Mouse (Mus musculus) heart, postnatal 0 days (tissue): ENCODE results near the gene Kxd1. TPM values are rescaled to one million over a fixed set of nuclear protein-coding genes. Genes with fewer than 3 reads are reported as not detected.

Experiments used
- ATAC-seq: fragments of 200-750 bp; cut with Nextera tagmentation; 2 replicates; pipeline ENCODE4 v1.8.0; 2017; ENCODE audit warnings: low read depth, moderate number of reproducible peaks, moderate library complexity; ENCODE audit not compliant: insufficient read depth
- DNase-seq: peaks from one replicate; pipeline ENCODE4 v3.0.0-alpha.2; 2016; ENCODE audit warnings: low spot score
- H3K27ac ChIP-seq: fragments of 300-500 bp; sonication (generic); 2 replicates; pipeline ENCODE4 v1.5.1; 2014; ENCODE audit warnings: low read depth, mild to moderate bottlenecking
- H3K27me3 ChIP-seq: fragments of 300-500 bp; sonication (generic); 2 replicates; pipeline ENCODE4 v1.6.1; 2014; ENCODE audit warnings: low read length, mixed read lengths; ENCODE audit not compliant: control insufficient read depth, insufficient read depth
- H3K36me3 ChIP-seq: fragments of 300-500 bp; sonication (generic); replicated peaks from 2 replicates; pipeline ENCODE4 v1.6.1; 2014; ENCODE audit warnings: low read length, mixed read lengths; ENCODE audit not compliant: control insufficient read depth, insufficient read depth
- H3K4me1 ChIP-seq: fragments of 300-500 bp; sonication (generic); 2 replicates; pipeline ENCODE4 v1.6.1; 2014; ENCODE audit warnings: antibody characterized with exemption; ENCODE audit not compliant: control insufficient read depth, insufficient read depth
- H3K4me2 ChIP-seq: fragments of 300-500 bp; sonication (generic); 2 replicates; pipeline ENCODE4 v1.6.1; 2014; ENCODE audit warnings: low read depth, mild to moderate bottlenecking, low read length, moderate library complexity
- H3K4me3 ChIP-seq: fragments of 300-500 bp; sonication (generic); 2 replicates; pipeline ENCODE4 v1.5.1; 2014; ENCODE audit warnings: low read depth, low read length
- H3K9ac ChIP-seq: fragments of 300-500 bp; sonication (generic); replicated peaks from 2 replicates; pipeline ENCODE4 v1.6.1; 2014; ENCODE audit warnings: low read depth, low read length, mixed read lengths
- H3K9me3 ChIP-seq: fragments of 300-500 bp; sonication (generic); replicated peaks from 2 replicates; pipeline ENCODE4 v1.6.1; 2016; ENCODE audit warnings: low read length; ENCODE audit not compliant: control insufficient read depth
- CTCF ChIP-seq: IDR thresholded peaks from 2 replicates; pipeline ENCODE4 v1.5.1; 2016; ENCODE audit warnings: antibody characterized with exemption, control low read depth, low read depth
- EP300 ChIP-seq: IDR thresholded peaks from 2 replicates; pipeline ENCODE4 v1.6.1; 2016; ENCODE audit warnings: antibody characterized with exemption, low read depth
- WGBS: fragments of 180-500 bp; shearing (Covaris S2); extraction: QIAGEN DNeasy Blood & Tissue Kit; methylation state at CpG from one replicate; pipeline ENCODE4 v1.1.7; 2014; 5-methylcytosine and 5-hydroxymethylcytosine counted together
- polyA plus RNA-seq: library from polyadenylated mRNA; unstranded; fragments of >200 nt; fragmentation: Nextera tagmentation; extraction: Ambion mirVana; gene quantifications from 2 replicates; pipeline ENCODE4 v1.2.1, GENCODE M21; 2015
- total RNA-seq: library from RNA; depleted of rRNA; stranded (reverse); fragments of >200 nt; gene quantifications from 2 replicates; pipeline ENCODE4 v1.2.3, GENCODE M21; 2014; ENCODE audit warnings: low replicate concordance; rRNA removed

Kxd1 gene
- total and polyA plus RNA-seq, 2 experiments from 2014 or later, result 93.5 to 120 TPM

DNA sequence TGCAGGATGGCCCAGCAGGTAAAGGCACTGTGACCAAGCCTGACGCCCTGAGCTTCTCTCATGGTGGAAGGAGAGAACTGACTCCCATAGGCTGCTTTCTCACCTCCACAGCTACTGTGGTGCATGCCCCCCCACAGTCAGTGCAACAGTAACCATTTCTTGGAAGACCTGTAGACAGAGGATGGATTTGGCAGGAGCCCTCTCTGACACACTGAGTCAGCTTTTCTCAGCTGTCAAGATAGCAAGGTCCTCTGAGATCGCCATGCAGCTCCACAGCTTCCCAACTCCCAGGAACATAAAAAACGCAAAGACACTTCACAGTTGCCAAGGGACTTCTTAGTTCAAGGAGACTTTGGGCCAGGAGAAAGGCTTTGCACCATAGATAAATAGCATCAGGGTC, 69.3 kb downstream of the Kxd1 start:
- Histone ChIP-seq H3K4me1 (peaks cover 12% of the 10 kb centered on the region), H3K4me2 (no peak overlapping the region), H3K27me3 (no peaks in the 10 kb centered on the region), H3K27ac (no peak overlapping the region), H3K9me3 (no peaks in the 10 kb centered on the region), H3K9ac (no peak overlapping the region), H3K4me3 (no peak overlapping the region), H3K36me3 (no peaks in the 10 kb centered on the region)
- 60% methylated on average over 3 of the region's 3 CpGs for WGBS
- TF ChIP-seq EP300 (no peak), CTCF (no peak)
- DNase-seq, result no peak
- no peak for ATAC-seq

Other genes starting within 250 kb of the Kxd1 start
- gene Homer3, start 245.1 kb downstream of the Kxd1 start, total RNA-seq, result 29.1 and 38.9 TPM in 2 replicates
- 19.5 TPM in 2 replicates for gene Homer3, start 245.1 kb downstream of the Kxd1 start, polyA plus RNA-seq
- 33.1 and 35.6 TPM in 2 replicates for gene Ddx49, start 225.5 kb downstream of the Kxd1 start, total RNA-seq
- 24.4 and 26.7 TPM in 2 replicates for gene Ddx49, start 225.5 kb downstream of the Kxd1 start, polyA plus RNA-seq
- gene Cope, start 225.4 kb downstream of the Kxd1 start, total RNA-seq, result 154 and 193 TPM in 2 replicates
- 294 and 295 TPM in 2 replicates for gene Cope, start 225.4 kb downstream of the Kxd1 start, polyA plus RNA-seq
- gene Cers1, start 212.2 kb downstream of the Kxd1 start, total RNA-seq, result 0.80 TPM in 1 of 2 replicates, not detected in the other
- 0.27 and 0.59 TPM in 2 replicates for gene Cers1, start 212.2 kb downstream of the Kxd1 start, polyA plus RNA-seq
- gene Gdf1, start 198.1 kb downstream of the Kxd1 start, total RNA-seq, result not detected in 2 replicates
- gene Gdf1, start 198.1 kb downstream of the Kxd1 start, polyA plus RNA-seq, result 0.18 and 0.20 TPM in 2 replicates
- gene Upf1, start 174.7 kb downstream of the Kxd1 start, total RNA-seq, result 16.5 and 26.3 TPM in 2 replicates
- 7.0 and 7.5 TPM in 2 replicates for gene Upf1, start 174.7 kb downstream of the Kxd1 start, polyA plus RNA-seq
- gene Comp, start 154.4 kb downstream of the Kxd1 start, total RNA-seq, result 3.2 and 9.8 TPM in 2 replicates
- 4.2 and 4.4 TPM in 2 replicates for gene Comp, start 154.4 kb downstream of the Kxd1 start, polyA plus RNA-seq
- gene Crtc1, start 88.4 kb downstream of the Kxd1 start, total RNA-seq, result 6.0 and 6.5 TPM in 2 replicates
- gene Crtc1, start 88.4 kb downstream of the Kxd1 start, polyA plus RNA-seq, result 6.0 and 6.9 TPM in 2 replicates
- gene Klhl26, start 51.0 kb downstream of the Kxd1 start, total RNA-seq, result 15.8 and 22.6 TPM in 2 replicates
- gene Klhl26, start 51.0 kb downstream of the Kxd1 start, polyA plus RNA-seq, result 7.1 and 8.7 TPM in 2 replicates
- not detected in 2 replicates for gene Tmem59l, start 40.6 kb downstream of the Kxd1 start, total RNA-seq
- not detected in 2 replicates for gene Tmem59l, start 40.6 kb downstream of the Kxd1 start, polyA plus RNA-seq
- gene Crlf1, start 34.8 kb downstream of the Kxd1 start, total RNA-seq, result not detected in 2 replicates
- gene Crlf1, start 34.8 kb downstream of the Kxd1 start, polyA plus RNA-seq, result 0.16 and 0.66 TPM in 2 replicates
- 121 and 145 TPM in 2 replicates for gene Rex1bd, start 21.2 kb downstream of the Kxd1 start, total RNA-seq
- 139 and 146 TPM in 2 replicates for gene Rex1bd, start 21.2 kb downstream of the Kxd1 start, polyA plus RNA-seq
- gene Uba52, start 17.2 kb downstream of the Kxd1 start, total RNA-seq, result 887 and 1,064 TPM in 2 replicates
- 1,011 and 1,075 TPM in 2 replicates for gene Uba52, start 17.2 kb downstream of the Kxd1 start, polyA plus RNA-seq
- gene Fkbp8, start 232 bp downstream of the Kxd1 start, total RNA-seq, result 422 and 440 TPM in 2 replicates
- 195 and 200 TPM in 2 replicates for gene Fkbp8, start 232 bp downstream of the Kxd1 start, polyA plus RNA-seq
- gene Ell, start 11.5 kb upstream of the Kxd1 start, total RNA-seq, result 7.3 and 13.9 TPM in 2 replicates
- 7.9 and 9.1 TPM in 2 replicates for gene Ell, start 11.5 kb upstream of the Kxd1 start, polyA plus RNA-seq
- 111 and 125 TPM in 2 replicates for gene Isyna1, start 66.4 kb upstream of the Kxd1 start, total RNA-seq
- gene Isyna1, start 66.4 kb upstream of the Kxd1 start, polyA plus RNA-seq, result 53.3 and 59.6 TPM in 2 replicates
- gene Ssbp4, start 80.9 kb upstream of the Kxd1 start, total RNA-seq, result 107 and 143 TPM in 2 replicates
- 55.6 and 57.3 TPM in 2 replicates for gene Ssbp4, start 80.9 kb upstream of the Kxd1 start, polyA plus RNA-seq
- gene Lrrc25, start 88.2 kb upstream of the Kxd1 start, total RNA-seq, result 1.5 and 2.2 TPM in 2 replicates
- 1.3 and 1.6 TPM in 2 replicates for gene Lrrc25, start 88.2 kb upstream of the Kxd1 start, polyA plus RNA-seq
- 0.15 and 5.4 TPM in 2 replicates for gene Gdf15, start 104.5 kb upstream of the Kxd1 start, total RNA-seq
- gene Gdf15, start 104.5 kb upstream of the Kxd1 start, polyA plus RNA-seq, result 1.4 and 1.7 TPM in 2 replicates
- gene Pgpep1, start 132.4 kb upstream of the Kxd1 start, total RNA-seq, result 18.0 and 36.3 TPM in 2 replicates
- 26.9 and 29.1 TPM in 2 replicates for gene Pgpep1, start 132.4 kb upstream of the Kxd1 start, polyA plus RNA-seq
- gene Lsm4, start 145.3 kb upstream of the Kxd1 start, total RNA-seq, result 438 and 495 TPM in 2 replicates
- 202 and 205 TPM in 2 replicates for gene Lsm4, start 145.3 kb upstream of the Kxd1 start, polyA plus RNA-seq
- 322 and 503 TPM in 2 replicates for gene Jund, start 171.0 kb upstream of the Kxd1 start, total RNA-seq
- 45.9 and 49.5 TPM in 2 replicates for gene Jund, start 171.0 kb upstream of the Kxd1 start, polyA plus RNA-seq
- not detected in 2 replicates for gene Iqcn, start 175.5 kb upstream of the Kxd1 start, total RNA-seq
- gene Iqcn, start 175.5 kb upstream of the Kxd1 start, polyA plus RNA-seq, result not detected in 2 replicates
- gene Gm3336, start 190.6 kb upstream of the Kxd1 start, total RNA-seq, result not detected in 2 replicates
- not detected in 2 replicates for gene Gm3336, start 190.6 kb upstream of the Kxd1 start, polyA plus RNA-seq
- 0.42 and 1.2 TPM in 2 replicates for gene Pde4c, start 195.8 kb upstream of the Kxd1 start, total RNA-seq
- gene Pde4c, start 195.8 kb upstream of the Kxd1 start, polyA plus RNA-seq, result 0.44 and 0.56 TPM in 2 replicates
- gene Rab3a, start 226.7 kb upstream of the Kxd1 start, total RNA-seq, result 21.4 and 40.3 TPM in 2 replicates
- 32.7 and 32.8 TPM in 2 replicates for gene Rab3a, start 226.7 kb upstream of the Kxd1 start, polyA plus RNA-seq
- 26.6 and 56.3 TPM in 2 replicates for gene Mpv17l2, start 233.0 kb upstream of the Kxd1 start, total RNA-seq
- gene Mpv17l2, start 233.0 kb upstream of the Kxd1 start, polyA plus RNA-seq, result 50.3 and 54.0 TPM in 2 replicates
- 36.6 and 39.3 TPM in 2 replicates for gene Pik3r2, start 248.8 kb upstream of the Kxd1 start, total RNA-seq
- gene Pik3r2, start 248.8 kb upstream of the Kxd1 start, polyA plus RNA-seq, result 30.2 and 32.5 TPM in 2 replicates